Mouse (Mus musculus) adrenal gland, postnatal 25 days (tissue): ENCODE results near the gene Cadps. TPM values are rescaled to one million over a fixed set of nuclear protein-coding genes. Genes with fewer than 3 reads are reported as not detected.

Experiments used
- DNase-seq: peaks from one replicate; pipeline ENCODE4 v3.0.0; 2021; ENCODE audit warnings: mixed read lengths
- total RNA-seq: library from RNA; stranded (reverse); gene quantifications from 2 replicates; pipeline ENCODE4 v1.2.3, GENCODE M21; 2021

The Cadps gene
- total RNA-seq, 1 experiment from 2014 or later, result 9.7 TPM

GRCm38 (mm10) chr14:12341075-12341788, 481.6 kb downstream of the Cadps start:
- no peak for DNase-seq

GRCm38 (mm10) chr14:12340238-12341074, 482.4 kb downstream of the Cadps start:
- DNase-seq, result no peak

GRCm38 (mm10) chr14:12338811-12339565, 483.9 kb downstream of the Cadps start:
- no peak for DNase-seq

GRCm38 (mm10) chr14:12337998-12338809, 484.7 kb downstream of the Cadps start:
- DNase-seq, result no peak

- no peak for DNase-seq
These were observed 485.4 kb downstream of the Cadps start for GRCm38 (mm10) chr14:12337421-12337997.

- DNase-seq, result no peak
These were observed 488.0 kb downstream of the Cadps start for GRCm38 (mm10) chr14:12334925-12335324.

GRCm38 (mm10) chr14:12333622-12334021, 489.3 kb downstream of the Cadps start:
- DNase-seq, result no peak
